Mouse (Mus musculus): ENCODE measurements around the gene Wnt7b.

Gene Wnt7b

DNA sequence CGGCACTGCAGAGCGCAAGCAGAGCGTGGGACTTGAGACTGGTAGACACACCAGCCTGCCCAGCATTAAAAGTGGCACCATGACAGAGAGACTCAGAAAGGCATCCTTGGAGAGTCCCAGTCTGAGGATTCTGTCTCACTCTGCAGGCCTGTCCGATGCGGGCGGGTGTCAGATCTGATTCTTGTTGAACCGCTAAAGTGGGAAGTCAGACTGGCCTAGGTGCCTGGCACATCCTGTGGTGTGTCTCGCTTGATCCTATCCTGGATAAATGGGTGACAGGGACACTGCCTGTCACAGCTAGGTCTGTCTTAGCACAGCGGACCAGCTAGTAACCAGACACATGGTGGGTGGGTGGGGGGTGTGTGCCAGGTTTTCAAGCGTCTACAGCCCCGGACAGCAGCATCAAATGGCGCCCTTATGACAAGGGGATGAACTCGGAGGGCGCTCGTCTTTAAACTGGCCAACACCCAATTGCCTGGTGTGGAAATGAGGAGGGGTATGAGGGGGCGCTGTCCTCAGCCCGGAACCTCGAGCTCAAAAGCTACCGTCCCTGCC is at the start of gene Wnt7b:
Gene Wnt7b (minus strand): TSS at position 118 of the 555 bp plus-strand sequence.
- DNase-seq (ENCODE audit: low read depth, low spot score): peak; percentile 59

DNA sequence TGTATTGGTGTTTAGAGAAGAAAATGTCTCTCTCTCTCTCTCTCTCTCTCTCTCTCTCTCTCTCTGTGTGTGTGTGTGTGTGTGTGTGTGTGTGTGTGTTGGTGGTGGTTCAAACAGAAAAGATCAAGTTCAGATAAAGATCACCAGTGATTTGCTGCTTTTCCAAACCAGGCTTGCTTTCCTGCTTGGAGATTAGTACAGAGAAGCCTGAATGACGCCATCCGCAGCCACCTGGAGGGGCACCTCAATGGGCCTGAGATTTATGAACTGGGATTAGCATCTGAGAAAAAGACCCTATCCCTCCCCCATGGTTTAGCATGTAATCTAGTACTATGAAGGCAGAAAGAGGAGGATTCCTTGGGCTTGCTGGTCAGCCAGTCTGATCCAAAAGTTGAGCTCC is 49.3 kb upstream of the Wnt7b start:
- DNase-seq (ENCODE audit: low read depth, low spot score): no peak

DNA sequence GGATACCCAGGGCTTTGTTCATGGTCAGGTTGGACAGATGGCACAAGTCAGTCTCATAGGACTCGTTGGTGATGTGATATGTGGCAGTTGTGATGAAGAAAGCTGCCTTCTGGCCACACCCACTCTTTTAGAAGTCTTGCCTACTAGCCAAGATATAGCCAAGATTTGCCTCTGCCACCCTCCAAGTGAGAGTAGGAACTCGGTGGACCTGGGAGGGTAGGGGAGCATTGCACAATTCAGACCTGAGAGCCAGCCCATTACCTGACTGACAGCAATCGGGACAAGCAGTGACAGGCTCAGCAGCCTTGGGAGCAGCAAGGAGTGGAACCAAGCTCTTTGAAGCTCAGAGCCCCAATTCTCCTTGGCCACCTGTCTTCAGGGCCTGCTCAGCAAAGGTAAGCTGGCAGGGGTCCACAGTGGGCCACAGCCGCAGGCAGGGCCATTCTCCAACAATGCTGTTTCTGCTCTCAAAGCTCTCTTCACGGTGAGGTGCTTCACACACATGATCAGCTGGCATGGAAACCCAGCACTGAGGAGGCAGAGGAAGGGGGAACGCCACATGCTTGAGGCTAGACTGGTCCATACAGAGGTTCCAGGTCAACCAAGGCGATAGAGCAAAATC is 47.8 kb upstream of the Wnt7b start:
- DNase-seq (ENCODE audit: low read depth, low spot score): no peak

DNA sequence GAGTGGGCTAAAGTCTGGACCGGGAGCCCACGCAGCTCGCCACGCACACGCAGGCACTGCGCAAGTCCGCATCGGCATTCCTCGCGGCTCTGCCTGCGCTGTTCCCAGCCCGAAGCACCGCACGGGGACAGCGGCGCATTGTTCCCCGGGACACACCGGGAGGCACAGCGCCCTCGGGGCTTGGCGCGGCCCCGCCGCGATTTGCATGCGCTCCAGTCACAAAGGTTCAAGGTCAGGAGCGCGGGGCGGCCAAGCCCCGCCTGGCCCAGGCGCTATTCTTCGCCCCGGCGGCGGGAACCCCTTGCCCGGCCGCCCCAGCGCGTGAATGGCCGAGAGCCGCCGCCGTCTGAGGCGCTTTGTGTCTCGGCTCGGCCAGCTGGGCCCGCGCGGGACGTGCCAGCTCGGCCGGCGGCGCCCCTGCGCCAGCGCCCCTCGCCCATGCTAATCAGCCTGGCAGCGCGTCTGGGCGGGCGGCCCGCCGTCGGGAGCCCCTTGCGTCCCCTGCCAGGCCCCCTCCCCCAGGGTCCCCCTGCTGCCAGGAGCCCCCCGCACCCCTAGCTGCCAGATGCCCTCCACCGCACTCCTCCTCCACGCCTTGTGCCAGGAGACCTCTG is 43.5 kb upstream of the Wnt7b start:
- peak; percentile 60 for DNase-seq (ENCODE audit: low read depth, low spot score)

DNA sequence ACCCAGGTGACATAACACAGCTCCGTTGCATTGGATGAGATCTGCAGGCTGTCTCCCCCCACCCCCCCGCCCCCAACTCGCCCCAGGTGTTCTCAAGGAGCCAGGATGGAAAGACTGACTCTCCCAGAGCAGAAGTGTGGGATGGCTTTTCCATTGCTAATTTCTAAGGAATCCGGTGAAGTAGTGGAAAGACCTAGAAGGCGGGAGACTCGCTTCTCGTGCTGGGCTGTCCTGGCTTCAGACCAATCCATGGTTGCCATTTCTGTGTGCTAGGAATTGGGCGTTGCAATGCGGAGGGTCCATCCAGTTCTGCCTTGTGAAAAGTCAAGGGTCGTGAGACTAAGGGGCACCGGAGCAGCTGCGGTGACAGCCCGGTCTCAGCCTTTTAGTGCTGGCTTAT is 39.9 kb upstream of the Wnt7b start:
- no peak for DNase-seq (ENCODE audit: low read depth, low spot score)

DNA sequence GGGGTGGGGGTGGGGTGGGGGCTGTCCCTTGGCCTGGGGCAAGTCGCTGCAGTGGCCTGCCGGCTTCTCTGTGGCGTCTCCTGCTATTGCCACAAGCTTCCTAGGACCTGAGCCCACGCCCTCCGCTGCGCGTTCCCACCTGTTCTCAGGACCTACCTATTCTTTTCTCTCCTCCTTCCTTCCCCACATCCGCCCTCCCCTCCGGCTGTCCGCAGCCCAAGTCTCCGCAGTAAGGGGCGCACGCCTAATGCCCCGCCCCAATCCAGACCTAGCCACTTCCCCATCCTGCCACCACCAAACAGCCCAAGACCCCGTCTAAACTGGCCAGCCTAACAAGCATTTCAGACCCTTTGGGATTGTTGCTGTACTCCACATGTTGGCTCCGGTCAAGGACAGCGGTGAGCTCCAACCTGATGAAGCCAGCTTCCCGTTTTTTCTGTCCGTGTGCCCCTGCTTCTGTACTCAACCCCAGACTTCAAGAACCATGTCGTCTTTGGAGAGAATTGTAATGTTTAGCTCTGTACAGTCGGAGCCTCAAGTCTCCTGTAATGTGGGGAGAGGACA is 33.3 kb upstream of the Wnt7b start:
- DNase-seq (ENCODE audit: low read depth, low spot score): no peak

DNA sequence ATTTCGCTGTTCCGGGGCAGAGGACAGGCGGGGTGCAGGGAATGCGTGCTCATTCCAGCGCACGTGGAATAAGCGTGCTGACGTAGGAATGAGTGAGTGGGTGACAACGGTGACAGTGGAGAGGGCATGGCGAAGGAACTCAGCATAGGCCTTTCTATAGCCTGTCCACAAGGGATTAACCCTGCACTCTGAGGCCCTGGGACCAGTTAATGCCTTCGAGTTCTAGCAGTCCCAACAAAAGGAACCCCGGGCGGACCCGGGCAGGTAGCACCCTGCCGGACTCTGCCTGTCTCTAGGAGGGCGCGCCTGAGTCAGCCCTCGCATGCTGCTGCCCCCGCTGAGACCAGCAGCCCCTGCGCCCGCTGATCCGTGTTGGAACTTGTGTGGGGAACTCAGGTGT is 32.8 kb upstream of the Wnt7b start:
- DNase-seq (ENCODE audit: low read depth, low spot score): no peak

DNA sequence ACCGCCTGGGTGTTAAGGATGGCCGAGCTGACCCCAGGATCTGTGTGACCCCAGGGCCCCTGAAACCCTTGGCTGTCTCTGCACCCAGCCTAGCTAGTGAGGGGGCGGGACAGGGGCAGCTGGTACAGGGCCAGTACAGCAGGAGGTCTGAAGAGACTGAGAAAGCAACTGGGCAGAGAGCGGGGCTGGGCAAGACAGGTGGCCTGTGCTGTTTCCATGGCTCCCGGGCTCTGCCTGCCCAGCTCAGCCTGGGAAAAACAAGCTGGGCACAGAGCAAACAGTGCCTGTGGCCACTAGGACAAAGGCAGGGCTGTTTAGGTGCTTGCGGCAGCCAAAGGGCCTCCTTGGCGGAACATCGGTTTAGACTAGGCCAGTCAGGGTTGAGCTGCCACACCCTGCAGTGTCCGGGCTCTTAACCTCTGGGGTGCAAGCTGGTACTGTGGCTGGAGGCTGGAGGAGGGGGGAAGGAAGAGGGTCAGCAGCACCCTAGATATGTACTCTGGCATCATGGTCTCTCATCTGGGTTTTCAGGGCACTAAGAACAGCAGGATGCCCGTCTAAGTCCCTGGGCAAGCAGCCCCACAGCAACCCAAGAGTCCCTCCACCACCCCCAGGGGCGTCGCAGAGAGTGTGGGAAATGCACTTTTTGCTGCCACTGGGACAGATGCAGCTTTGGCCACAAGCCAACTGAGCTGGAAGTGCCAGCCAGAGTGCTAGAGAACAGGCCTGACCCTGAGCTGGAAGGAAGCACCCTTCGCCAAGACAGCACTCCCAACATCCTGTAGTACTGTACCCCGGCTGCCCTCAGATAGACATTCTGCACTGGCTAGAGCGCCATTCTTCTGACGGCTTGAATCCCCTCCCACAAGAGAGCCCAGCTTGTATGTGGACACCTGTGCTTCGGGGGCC is 31.3 kb upstream of the Wnt7b start:
- DNase-seq (ENCODE audit: low read depth, low spot score): no peak

DNA sequence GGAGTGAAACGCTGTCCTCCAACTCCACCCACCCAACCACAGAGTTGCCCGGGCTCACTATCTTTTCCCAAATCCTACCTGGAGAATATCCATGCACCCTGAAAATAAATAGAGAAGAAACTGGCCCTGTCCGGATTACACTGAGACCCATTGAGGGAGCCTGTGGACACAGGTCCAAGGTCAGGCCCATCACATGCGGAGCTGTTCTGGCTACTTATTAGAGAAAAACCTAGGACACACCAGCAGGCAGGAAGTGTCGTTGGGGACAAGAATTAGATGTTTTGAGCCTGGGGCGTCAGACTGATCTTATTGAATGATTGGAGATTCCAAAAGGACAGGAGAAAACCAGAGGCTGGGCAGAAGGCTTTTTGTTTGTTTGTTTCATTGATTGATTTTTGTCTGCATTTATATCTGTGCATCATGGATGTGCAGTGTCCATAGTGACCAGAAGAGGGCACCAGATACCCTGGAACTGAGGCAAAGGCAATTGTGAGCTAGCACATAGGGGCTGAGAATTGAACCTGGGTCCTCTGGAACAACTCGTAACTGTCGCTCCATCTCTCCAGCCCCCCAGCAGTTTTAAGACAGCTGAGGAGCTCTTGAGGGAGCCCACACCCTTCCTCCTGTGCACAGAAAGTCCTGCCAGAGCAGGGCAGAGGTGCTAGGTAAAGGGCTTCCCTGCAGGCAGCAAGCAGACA is 30.5 kb upstream of the Wnt7b start:
- DNase-seq (ENCODE audit: low read depth, low spot score): peak; percentile 75

DNA sequence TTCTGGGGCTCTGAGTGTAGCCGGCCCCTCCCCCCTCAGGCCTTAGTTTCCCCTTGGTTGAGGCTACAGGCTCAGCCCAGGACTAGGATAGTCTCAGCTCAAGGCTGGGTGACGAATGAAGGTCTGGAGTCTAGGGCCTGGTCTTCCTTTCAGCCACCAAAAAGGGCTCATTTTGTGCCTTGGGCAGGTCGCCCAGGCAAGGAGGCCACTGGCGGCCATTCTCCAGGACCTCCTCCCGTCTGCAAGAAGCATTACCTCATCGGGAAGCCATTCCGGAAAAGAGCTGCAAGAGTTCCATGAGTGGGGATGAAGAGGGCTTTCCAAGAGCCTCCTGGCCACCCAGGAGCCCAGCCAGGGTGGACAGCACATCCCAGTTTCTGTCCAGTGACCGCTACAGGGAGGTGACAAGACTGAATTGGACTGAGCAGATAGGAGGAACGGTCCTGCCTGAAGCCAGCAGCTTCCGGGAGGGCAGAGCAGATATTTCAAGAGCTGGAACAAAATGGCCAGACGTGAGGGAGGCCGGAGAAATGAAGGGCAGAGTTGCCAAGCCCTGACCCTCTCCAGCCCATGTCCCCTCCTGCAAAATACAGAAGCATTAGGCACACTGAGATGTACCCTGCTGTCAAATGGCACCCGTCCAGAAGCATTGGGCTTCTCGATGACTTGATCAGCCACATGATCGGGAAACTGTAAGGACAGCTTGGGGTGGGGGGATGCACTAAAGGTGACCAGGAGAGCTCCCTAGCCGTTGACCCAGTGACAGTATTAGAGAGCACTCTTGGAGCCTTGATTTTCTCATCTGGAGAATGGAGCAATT is 29.6 kb upstream of the Wnt7b start:
- no peak for DNase-seq (ENCODE audit: low read depth, low spot score)

DNA sequence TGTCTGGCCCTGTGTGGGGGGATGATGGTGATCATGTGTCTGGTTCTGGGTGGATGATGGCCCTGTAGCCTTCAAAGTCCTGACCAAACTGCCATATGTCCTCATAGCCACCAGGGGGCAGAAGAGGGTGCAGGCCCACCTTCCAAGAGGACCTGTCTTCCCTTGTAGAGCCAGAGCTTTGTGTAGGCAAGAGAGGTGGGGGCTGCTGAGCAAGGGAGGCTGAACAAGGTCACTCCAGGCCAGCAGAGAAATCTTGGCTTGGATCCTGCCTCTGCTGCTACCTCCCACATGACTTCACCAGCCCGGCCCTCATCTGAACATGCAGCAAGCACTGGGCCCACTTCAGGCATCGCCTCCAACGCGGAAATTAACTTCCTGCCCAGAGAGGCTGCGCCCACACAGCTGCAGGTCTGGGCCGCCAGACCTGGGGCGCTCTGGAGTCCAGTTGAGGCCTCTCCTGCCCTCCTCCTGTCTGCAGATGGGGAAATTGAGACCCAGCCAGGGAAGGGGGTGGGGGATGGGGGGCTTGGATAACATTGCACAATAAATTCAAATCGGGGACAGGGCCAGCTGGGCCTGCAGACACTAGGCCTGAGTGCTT is 28.4 kb upstream of the Wnt7b start:
- peak; percentile 88 for DNase-seq (ENCODE audit: low read depth, low spot score)

DNA sequence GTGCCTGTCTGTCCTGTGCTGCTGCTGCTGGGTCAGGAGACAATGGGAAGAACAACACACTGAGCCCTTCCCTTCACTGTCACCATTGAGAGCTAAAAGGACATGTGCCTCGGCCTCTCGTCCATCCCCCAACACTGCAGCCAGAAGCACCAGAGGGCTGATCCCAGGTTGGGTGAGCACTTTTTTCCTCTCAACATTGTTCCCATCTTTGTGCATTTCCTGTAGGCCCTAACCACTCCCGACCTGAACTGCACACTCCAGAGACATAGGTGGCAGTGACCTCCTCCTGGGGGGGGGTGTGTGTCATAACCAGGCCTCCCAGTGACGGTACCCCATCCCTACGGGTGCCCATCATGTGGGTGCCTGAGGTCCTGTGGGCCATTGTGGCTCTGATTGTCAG is 27.8 kb upstream of the Wnt7b start:
- no peak for DNase-seq (ENCODE audit: low read depth, low spot score)

DNA sequence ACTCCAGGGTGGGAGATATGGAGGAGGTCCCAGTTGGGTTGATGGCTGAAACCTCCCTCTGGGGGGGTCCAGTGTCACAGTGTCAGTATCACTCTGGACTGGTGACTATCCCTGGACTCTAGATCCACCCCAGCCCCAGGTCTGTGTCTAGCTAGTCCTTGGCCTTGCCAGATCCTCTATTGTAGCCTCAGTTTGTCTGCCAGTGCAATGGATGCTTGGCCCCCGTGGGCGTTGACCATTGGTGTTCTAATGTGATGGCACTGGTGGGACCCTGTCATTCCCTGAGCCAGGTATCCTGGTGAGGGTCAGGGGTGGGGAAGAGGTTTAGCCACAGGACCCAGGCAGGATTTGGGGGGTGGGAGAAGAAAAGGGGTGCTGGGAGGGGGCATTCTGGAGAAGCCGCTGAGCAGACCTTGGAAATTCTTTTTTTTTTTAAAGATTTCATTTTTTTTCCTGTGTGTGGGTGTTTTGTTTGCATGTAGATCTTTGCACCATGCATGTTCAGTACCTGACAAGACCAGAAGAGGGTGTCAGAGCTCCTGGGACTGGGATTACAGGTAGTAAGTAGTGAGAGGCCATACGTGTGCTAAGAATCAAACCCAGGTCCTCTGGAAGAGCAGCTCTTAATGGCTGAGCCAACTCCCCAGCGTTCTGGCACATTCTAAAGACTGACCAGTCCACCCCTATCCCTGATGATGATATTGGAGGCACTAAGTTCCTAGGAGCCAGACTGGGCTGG is 27.2 kb upstream of the Wnt7b start:
- peak; percentile 62 for DNase-seq (ENCODE audit: low read depth, low spot score)

DNA sequence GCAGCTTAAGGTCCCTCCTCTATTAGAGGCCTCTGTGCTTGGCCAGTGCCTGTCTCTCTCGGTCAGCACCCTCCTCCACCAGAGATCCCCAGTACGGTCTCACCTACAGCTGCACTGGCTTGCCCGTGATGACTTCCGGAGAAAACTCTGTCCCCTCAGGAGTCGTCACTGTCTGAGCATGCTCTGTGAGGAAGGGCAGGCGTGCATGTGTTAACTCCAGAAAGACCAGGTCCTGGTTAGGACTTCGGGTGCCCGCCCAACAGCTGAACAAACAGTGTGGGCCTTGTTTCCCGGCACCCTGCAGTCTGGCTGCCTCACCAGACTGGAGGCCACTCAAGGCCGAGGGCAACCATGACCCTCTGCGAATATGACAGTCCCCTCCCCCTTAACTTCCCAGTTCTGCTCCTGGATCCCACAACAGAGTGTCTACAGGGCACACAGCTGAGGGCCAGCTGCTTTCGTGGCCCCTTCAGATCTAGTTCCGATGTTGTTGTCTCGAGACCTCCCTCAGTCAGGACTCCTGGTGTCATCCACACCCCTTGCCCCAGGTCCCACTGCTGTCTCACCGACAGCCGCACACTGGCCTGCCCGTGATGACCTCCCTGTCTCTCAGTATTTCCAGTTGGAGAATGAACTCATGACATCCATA is 23.8 kb upstream of the Wnt7b start:
- no peak for DNase-seq (ENCODE audit: low read depth, low spot score)

DNA sequence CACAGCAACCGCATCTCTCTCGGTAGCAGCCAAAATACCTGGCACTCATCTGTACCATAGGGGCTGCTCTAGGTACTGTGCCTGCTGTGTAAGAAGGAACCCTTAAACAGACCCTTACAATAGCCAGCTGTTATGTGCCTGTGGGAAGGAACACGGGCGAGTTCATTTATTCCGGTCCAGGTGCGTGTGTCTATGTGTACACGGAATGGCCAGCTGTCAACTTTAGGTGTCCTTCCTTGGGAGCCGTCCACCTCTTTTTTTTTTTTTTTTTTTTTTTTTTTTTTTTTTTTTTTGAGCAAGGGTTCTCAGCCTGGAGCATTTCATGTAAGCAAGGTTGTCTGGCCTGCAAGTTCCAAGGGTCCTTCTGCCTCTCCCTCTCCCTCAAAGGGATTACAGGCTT is 22.7 kb upstream of the Wnt7b start:
- no peak for DNase-seq (ENCODE audit: low read depth, low spot score)

DNA sequence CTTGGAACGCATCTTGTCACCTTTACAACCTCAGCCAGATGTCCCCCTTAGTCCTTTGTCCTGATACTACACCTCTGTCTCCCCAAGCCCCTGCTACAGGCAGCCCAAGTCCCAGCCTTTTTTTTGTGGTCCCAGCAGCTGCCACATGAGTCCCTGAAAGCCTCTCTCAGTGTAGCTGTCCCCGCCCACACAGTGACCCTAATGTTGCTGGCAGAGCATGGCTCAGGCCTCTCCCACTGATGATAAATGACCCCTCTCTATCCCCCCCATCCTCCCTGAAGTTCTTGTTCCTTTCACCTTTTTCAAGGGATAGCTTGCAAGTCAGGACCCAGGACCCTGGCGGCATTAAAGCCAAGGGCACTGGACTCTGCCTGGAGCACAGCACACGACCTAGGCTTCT is 22.2 kb upstream of the Wnt7b start:
- DNase-seq (ENCODE audit: low read depth, low spot score): no peak

DNA sequence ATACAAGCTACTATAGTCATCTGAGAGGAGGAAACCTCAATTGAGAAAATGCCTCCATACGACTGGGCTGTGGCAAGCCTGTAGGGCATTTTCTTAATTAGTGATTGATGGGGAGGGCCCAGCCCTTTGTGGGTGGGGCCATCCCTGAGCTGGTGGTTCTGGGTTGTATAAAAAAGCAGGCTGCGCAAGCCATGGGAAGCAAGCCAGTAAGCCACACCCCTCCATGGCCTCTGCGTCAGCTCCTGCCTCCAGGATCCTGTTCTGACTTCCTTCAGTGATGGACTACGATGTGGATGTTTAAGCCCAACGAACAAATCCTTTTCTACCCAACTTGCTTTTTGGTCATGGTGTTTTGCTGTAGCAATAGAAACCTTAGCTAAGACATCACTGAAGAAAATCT is 21.1 kb upstream of the Wnt7b start:
- peak; percentile 57 for DNase-seq (ENCODE audit: low read depth, low spot score)

DNA sequence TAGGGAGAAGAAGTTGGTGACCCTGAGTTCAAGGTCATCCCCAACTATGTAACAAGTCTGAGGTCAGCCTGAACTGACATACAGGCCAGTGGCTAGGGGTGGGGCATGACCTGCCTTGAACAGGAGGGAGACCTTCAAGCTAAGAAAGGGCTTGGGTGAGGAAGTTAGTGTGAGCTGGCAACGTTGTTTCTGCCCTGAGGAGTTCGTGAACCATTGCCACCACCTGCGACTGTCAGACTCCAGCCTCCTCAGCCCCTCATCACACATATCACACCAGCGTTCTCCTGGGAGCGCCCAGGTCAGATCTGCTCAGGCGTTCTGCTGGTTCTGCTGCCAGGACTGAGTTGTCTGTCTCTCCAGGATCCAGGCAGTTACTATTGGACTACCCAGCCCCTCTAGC is 20.5 kb upstream of the Wnt7b start:
- no peak for DNase-seq (ENCODE audit: low read depth, low spot score)

DNA sequence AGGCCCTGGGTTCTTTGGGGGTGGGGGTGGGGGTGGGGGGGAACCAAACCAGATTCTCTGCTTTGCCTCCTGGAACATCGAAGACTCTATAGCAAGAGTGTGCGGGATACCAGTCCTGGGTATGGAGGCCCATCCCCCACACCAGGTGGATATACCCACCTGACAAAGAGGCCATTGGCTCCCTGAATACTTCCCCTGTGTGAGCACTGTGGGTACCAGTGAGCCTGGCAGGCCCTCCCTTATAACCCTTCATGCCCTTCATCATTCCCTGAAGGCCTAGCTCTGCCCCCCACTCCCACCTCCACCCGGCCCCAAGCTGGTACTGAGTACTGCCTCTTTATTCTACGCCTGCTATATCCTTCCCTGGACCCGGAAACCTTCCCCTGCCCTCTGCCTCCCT is 19.7 kb upstream of the Wnt7b start:
- no peak for DNase-seq (ENCODE audit: low read depth, low spot score)

All from R1 (cell line).